Mouse (Mus musculus) forebrain, embryonic 12.5 days (tissue): ENCODE measurements around the gene Galnt17. TPM values are rescaled to one million over a fixed set of nuclear protein-coding genes. Genes with fewer than 3 reads are reported as not detected.
A peak's percentile ranks its signal among the peaks of the same experiment; 100 is the strongest.

Experiments used
- ATAC-seq: fragments of 200-750 bp; cut with Nextera tagmentation; 2 replicates; pipeline ENCODE4 v1.8.0; 2017; ENCODE audit warnings: moderate TSS enrichment; ENCODE audit not compliant: low FRiP score
- H3K27ac ChIP-seq: fragments of 300-500 bp; sonication (generic); 2 replicates; pipeline ENCODE4 v1.5.1; 2016; ENCODE audit warnings: mild to moderate bottlenecking
- H3K27me3 ChIP-seq: fragments of 300-500 bp; sonication (generic); 2 replicates; pipeline ENCODE4 v1.6.1; 2016; ENCODE audit warnings: mild to moderate bottlenecking
- H3K36me3 ChIP-seq: fragments of 300-500 bp; sonication (generic); replicated peaks from 2 replicates; pipeline ENCODE4 v1.6.1; 2016; ENCODE audit warnings: mild to moderate bottlenecking
- H3K4me1 ChIP-seq: fragments of 300-500 bp; sonication (generic); 2 replicates; pipeline ENCODE4 v1.6.1; 2016
- H3K4me2 ChIP-seq: fragments of 300-500 bp; sonication (generic); 2 replicates; pipeline ENCODE4 v1.6.1; 2016; ENCODE audit warnings: mild to moderate bottlenecking, moderate library complexity
- H3K4me3 ChIP-seq: fragments of 300-500 bp; sonication (generic); replicated peaks from 2 replicates; pipeline ENCODE4 v1.5.1; 2016; ENCODE audit warnings: mild to moderate bottlenecking
- H3K9ac ChIP-seq: fragments of 300-500 bp; sonication (generic); 2 replicates; pipeline ENCODE4 v1.6.1; 2016; ENCODE audit warnings: mild to moderate bottlenecking
- H3K9me3 ChIP-seq: fragments of 300-500 bp; sonication (generic); 2 replicates; pipeline ENCODE4 v1.6.1; 2016
- WGBS: fragments of 180-500 bp; shearing (Covaris S2); methylation state at CpG from one replicate; pipeline ENCODE4 v1.1.7; 2016; 5-methylcytosine and 5-hydroxymethylcytosine counted together
- polyA plus RNA-seq: library from polyadenylated mRNA; unstranded; fragments of >200 nt; fragmentation: Nextera tagmentation; extraction: Ambion mirVana; gene quantifications from 2 replicates; pipeline ENCODE4 v1.2.1, GENCODE M21; 2016

Gene Galnt17
- polyA plus RNA-seq, 1 experiment from 2014 or later = 3.5 TPM

DNA sequence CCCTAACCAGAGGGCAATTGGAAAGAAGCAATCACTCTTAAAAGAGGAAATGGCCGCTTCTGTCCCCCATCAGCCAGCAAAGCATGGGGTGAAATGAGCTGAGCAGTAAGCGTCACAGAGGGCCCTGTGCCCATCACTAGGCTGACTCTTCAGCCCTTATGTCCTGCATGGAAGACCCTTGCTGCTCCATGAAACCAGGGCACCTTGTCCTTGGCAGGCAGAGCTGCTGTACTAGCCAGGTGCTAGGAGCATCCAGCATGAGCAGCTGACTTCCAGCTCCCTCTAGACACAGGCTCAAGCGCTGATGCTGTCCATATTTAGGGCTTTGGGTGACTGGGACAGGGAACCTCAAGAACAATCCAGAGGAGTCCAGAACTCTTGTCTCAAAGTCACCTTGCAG, 432.9 kb downstream of the Galnt17 start:
- ATAC-seq = no peak
- Histone ChIP-seq H3K4me2 (no peak overlapping the region), H3K4me3 (no peak overlapping the region), H3K27ac (no peak overlapping the region), H3K4me1 (no peaks in the 10 kb centered on the region), H3K9ac (no peak overlapping the region), H3K9me3 (no peaks in the 10 kb centered on the region), H3K27me3 (no peaks in the 10 kb centered on the region), H3K36me3 (no peaks in the 10 kb centered on the region)
- 84% methylated on average over 3 of the region's 3 CpGs for WGBS

DNA sequence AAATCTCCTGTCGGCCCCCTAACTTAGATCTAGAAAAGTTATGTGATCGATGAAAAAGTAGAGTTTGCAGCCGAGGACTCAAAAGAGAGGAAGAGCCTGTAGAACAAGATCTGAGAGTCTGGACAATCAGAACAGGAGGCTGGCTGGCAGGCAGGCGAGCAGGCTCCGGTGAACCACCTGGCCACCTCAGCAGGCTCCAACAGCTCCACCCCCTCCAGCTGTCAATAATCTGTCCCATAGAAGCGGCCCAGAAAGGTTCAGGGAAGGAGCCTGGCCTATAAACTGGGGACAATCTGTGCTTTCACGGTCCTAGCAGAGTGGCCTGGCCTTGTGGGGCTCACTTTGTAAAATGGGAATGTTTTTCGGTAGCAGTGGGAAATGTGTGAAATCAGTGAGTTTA, 437.2 kb downstream of the Galnt17 start:
- Histone ChIP-seq H3K9me3 (no peaks in the 10 kb centered on the region), H3K4me3 (no peak overlapping the region), H3K27ac (no peak overlapping the region), H3K4me2 (no peak overlapping the region), H3K9ac (no peak overlapping the region), H3K4me1 (no peaks in the 10 kb centered on the region), H3K36me3 (no peaks in the 10 kb centered on the region), H3K27me3 (no peaks in the 10 kb centered on the region)
- 65% methylated on average over 8 of the region's 8 CpGs for WGBS
- no peak for ATAC-seq

DNA sequence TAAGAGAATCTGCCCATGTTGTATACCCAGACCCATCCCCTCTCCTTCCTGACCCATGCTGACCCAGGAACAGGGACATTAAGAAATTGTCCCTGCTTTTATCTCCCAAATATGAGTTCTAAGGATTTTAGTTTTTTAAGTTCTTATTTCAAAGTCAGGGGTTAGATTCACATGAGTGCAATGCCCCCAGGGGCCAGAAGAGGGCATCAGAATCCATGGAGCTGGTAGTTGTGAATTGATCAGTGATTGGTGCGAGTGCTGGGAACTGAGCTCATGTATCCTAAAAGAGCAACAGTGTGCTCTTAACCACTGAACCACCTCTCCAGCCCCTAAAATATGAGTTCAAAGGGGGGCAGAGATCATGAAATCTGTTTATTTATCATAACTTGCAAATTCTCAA, 438.4 kb downstream of the Galnt17 start:
- Histone ChIP-seq H3K4me3 (no peak overlapping the region), H3K4me1 (no peaks in the 10 kb centered on the region), H3K9ac (no peak overlapping the region), H3K27ac (no peak overlapping the region), H3K36me3 (no peaks in the 10 kb centered on the region), H3K4me2 (no peak overlapping the region), H3K9me3 (no peaks in the 10 kb centered on the region), H3K27me3 (no peaks in the 10 kb centered on the region)
- ATAC-seq = no peak
- WGBS = 78% methylated on average over 1 of the region's 1 CpGs

DNA sequence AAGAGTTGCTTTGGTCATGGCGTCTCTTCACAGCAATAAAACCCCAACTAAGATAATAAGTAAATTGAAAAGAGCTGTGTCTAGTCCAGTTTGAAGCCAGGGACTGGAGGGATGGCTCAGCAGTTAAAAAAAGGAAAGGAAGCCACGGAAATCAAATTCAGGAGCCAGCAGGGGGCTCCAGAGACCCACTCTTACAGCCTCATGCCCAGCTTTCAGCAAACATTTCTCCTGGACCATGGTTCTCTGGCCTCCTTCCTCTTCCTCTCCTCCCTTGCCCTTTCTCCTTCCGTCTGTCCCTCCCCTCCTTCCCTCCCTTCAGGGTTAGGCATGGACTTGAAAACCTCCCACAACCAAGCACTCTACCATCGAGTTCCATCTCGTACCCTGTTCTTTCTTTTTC, 446.0 kb downstream of the Galnt17 start:
- no peak for ATAC-seq
- H3K27ac ChIP-seq = no peak overlapping the region
- no peak overlapping the region for H3K4me2 ChIP-seq
- no peaks in the 10 kb centered on the region for H3K9me3 ChIP-seq
- no peaks in the 10 kb centered on the region for H3K4me1 ChIP-seq
- no peaks in the 10 kb centered on the region for H3K36me3 ChIP-seq
- WGBS = 69% methylated on average over 5 of the region's 5 CpGs
- no peak overlapping the region for H3K4me3 ChIP-seq
- H3K27me3 ChIP-seq = 0 out of 2 replicates have a peak, but pooled peaks cover 5% of the 10 kb centered on the region
- no peak overlapping the region for H3K9ac ChIP-seq

DNA sequence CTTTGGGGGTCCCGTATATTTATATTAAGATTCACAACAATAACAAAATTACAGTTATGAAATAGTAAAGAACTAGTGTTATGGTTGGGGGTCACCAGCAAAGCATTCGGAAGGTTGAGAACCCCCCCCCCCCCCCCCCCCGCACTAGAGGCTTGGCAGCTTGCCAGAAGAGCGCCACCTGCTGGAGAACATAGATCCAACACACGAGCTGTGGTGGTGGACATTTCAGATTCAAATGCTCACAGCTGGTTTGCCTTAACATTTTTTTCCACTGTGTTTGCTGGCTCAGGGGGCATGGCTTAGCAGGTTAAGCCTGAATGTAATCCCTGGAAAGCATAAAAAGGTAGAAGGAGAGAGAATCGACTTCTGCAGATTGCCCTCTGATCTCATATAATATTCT, 448.6 kb downstream of the Galnt17 start:
- Histone ChIP-seq H3K36me3 (no peaks in the 10 kb centered on the region), H3K4me3 (no peak overlapping the region), H3K9ac (no peak overlapping the region), H3K4me1 (no peaks in the 10 kb centered on the region), H3K27me3 (peaks cover 10% of the 10 kb centered on the region), H3K4me2 (no peak overlapping the region), H3K27ac (no peak overlapping the region), H3K9me3 (no peaks in the 10 kb centered on the region)
- 63% methylated on average over 3 of the region's 6 CpGs for WGBS
- ATAC-seq = no peak

DNA sequence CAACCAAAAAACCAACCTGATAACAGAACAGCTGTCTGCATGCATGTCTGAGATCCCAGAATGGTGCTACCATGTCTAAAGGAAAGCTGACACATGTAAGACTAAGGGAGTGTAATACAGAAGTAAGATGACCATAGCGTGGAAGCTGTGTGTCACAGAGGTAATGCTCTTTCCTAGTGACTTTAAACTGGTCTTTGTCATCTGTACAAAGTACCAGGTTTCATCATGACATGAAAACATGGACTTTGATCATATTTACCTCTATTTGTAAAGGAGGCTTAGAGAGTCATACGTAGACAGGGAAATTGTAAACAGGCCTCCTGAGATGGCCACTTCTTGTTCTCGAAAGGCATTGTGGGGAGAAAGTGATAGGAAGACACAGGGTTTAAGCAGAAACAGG, 449.6 kb downstream of the Galnt17 start:
- Histone ChIP-seq H3K9me3 (no peaks in the 10 kb centered on the region), H3K4me3 (no peak overlapping the region), H3K27me3 (peaks cover 17% of the 10 kb centered on the region), H3K9ac (no peak overlapping the region), H3K4me1 (no peaks in the 10 kb centered on the region), H3K27ac (no peak overlapping the region), H3K4me2 (no peak overlapping the region), H3K36me3 (no peaks in the 10 kb centered on the region)
- WGBS = 82% methylated on average over 3 of the region's 3 CpGs
- no peak for ATAC-seq

DNA sequence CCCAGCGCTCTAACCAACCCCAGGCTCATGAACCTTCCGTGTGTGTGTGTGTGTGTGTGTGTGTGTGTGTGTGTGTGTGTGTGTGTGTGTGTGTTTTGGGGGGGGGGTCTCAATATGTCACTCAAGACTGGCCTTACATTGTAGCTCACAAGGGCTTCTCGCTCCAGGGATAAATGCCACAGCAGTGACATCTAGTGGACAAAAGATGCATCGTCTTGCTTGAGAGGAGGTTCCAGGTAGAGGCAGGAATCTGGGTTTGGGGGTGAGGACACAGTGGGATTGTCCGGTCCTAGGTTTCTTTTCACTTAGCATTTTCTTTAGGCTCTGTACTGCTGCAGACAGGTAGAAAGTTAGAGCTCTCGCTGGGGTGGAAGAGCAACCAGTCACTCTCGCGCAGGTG, 450.1 kb downstream of the Galnt17 start:
- WGBS = 21% methylated on average over 8 of the region's 8 CpGs
- Histone ChIP-seq H3K4me2 (no peak overlapping the region), H3K27ac (no peak overlapping the region), H3K4me1 (no peaks in the 10 kb centered on the region), H3K36me3 (no peaks in the 10 kb centered on the region), H3K4me3 (no peak overlapping the region), H3K9me3 (no peaks in the 10 kb centered on the region), H3K9ac (no peak overlapping the region), H3K27me3 (peaks cover 17% of the 10 kb centered on the region)
- ATAC-seq = no peak

DNA sequence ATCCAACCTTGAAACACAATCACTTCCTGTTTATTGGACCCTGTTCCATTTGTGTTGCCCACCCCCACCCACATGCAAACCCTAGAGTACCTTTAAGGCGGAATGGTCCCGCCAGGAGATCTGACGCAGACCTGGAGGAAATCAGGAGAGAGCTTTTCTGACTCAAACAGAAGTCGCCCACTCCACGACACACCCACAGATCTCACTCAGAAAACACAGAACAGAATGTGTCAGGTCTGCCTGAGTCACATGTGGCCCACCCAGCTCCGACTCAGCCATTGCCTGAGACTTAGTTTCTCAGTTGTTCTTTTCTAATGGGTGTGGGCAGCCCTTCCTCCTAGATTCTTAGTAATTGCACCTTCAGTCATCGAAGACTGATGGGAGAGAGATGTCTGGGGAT, 453.9 kb downstream of the Galnt17 start:
- Histone ChIP-seq H3K27ac (no peak overlapping the region), H3K27me3 (peaks cover 17% of the 10 kb centered on the region), H3K4me2 (no peak overlapping the region), H3K9ac (no peak overlapping the region), H3K4me1 (peaks cover 8% of the 10 kb centered on the region), H3K4me3 (no peak overlapping the region), H3K9me3 (no peaks in the 10 kb centered on the region), H3K36me3 (no peaks in the 10 kb centered on the region)
- 91% methylated on average over 7 of the region's 7 CpGs for WGBS
- ATAC-seq = no peak

DNA sequence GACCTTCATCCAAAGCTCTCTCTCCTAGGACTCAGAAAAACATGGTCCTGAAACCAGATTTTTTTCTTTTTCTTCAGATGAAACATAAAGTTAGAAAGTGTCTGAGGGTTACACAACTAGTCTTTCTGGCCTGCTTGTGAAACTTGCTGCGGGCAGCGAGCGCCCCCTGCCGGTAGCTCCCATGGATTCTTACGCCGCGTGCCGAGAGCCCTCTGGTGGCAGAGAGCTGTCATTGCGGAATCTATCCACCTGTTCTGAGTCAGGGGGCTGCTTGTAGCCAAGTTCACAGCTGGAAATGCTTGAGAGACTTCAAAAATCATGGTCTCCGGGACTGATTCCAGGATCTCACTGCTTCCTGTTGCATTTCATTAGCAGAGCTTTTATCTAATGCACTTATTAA, 454.9 kb downstream of the Galnt17 start:
- Histone ChIP-seq H3K9me3 (no peaks in the 10 kb centered on the region), H3K4me2 (no peak overlapping the region), H3K27ac (no peak overlapping the region), H3K9ac (no peak overlapping the region), H3K4me3 (no peak overlapping the region), H3K4me1 (peaks cover 8% of the 10 kb centered on the region), H3K36me3 (no peaks in the 10 kb centered on the region), H3K27me3 (peaks cover 12% of the 10 kb centered on the region)
- no peak for ATAC-seq
- WGBS = under 1% methylated on average over 10 of the region's 10 CpGs

DNA sequence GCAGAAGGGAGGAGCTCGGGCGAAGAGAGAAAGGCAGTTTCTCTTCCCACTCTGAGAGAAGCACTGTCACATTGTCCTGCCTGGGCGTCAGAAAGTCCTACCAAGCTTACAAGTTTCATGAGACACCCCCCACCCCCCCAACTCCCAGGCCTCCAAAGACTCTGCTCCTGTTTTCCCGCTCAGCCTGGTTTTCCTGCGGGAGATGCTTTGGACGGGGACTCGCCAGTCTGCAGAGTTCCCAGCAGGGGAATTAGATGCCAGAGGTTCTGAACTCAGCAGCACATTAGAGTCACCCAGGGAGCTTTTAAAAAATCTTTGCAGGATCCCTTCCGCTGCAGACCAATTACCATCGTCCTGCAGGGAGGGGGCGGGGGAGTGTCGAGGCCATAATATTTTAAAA, 456.1 kb downstream of the Galnt17 start:
- no peaks in the 10 kb centered on the region for H3K36me3 ChIP-seq
- peaks cover 8% of the 10 kb centered on the region for H3K4me1 ChIP-seq
- WGBS = 9% methylated on average over 11 of the region's 11 CpGs
- H3K4me3 ChIP-seq = no peak overlapping the region
- H3K9ac ChIP-seq = 0 out of 2 replicates have a peak overlapping the region, but pooled peaks have one; percentile 29
- no peaks in the 10 kb centered on the region for H3K9me3 ChIP-seq
- H3K4me2 ChIP-seq = peak overlapping the region; percentile 30
- ATAC-seq = no peak
- no peak overlapping the region for H3K27ac ChIP-seq
- H3K27me3 ChIP-seq = peaks cover 12% of the 10 kb centered on the region

DNA sequence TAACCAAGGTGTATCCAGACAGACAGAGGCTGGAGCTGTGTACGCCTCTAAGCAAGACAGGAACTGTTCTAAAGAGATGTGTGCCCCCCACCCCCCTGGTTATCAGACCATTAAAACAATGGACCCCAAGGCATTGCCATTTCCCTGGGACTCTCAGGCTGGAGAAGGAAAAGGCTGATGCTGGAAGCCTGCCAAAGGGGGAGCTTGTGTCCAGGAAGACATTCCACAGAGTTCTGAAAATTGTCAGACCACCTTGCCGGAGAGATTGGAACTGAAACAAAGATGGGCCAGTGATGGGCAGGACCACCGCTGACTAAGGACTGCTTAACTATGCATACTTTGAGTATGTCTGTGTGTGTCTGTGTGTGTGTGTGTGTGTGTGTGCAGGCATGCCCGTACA, 458.7 kb downstream of the Galnt17 start:
- ATAC-seq = no peak
- Histone ChIP-seq H3K4me1 (peaks cover 8% of the 10 kb centered on the region), H3K36me3 (no peaks in the 10 kb centered on the region), H3K9ac (no peak overlapping the region), H3K9me3 (no peaks in the 10 kb centered on the region), H3K27ac (no peak overlapping the region), H3K4me2 (no peak overlapping the region), H3K4me3 (no peak overlapping the region), H3K27me3 (peaks cover 5% of the 10 kb centered on the region)
- 71% methylated on average over 4 of the region's 4 CpGs for WGBS

DNA sequence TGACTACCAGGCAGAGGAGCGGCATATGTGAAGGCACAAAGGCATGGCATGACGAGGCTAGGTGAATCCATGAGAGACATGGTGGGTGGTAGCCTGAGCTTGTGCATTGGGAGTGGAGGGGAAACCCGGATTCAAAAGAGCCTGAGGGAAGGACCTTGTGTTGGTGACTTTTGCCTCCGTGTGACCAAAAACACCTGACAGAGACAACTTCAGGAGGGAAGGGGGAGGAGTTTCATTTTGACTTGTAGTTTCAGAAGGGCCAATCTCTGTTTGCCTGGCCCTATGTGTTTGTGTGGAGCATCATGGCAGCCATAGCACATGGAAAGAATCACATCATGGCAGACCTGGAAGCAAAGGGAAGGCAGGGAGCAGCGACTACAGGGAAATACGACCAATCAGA, 459.7 kb downstream of the Galnt17 start:
- no peaks in the 10 kb centered on the region for H3K27me3 ChIP-seq
- no peak overlapping the region for H3K27ac ChIP-seq
- no peak overlapping the region for H3K4me3 ChIP-seq
- no peaks in the 10 kb centered on the region for H3K9me3 ChIP-seq
- no peak overlapping the region for H3K9ac ChIP-seq
- peaks cover 8% of the 10 kb centered on the region for H3K4me1 ChIP-seq
- no peak for ATAC-seq
- no peak overlapping the region for H3K4me2 ChIP-seq
- H3K36me3 ChIP-seq = no peaks in the 10 kb centered on the region
- 90% methylated on average over 6 of the region's 6 CpGs for WGBS

DNA sequence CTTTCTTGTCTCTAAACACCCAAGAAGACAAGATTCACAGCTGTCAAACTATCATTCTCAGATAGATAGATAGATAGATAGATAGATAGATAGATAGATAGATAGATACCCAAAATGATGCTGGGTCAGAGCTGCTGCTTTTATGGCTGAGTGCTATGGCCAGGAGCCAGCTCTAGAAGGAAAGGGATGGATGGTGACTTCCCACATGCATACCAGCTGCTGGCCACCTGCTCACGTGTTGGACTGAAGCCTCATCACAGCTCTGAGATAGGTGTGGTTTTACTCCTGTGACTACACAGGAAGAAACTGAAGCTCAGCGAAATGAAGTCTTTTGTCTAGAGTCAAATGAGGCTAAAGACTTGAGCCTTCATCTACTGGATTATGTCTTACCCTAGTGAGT, 482.5 kb downstream of the Galnt17 start:
- H3K4me1 ChIP-seq = no peaks in the 10 kb centered on the region
- ATAC-seq = no peak
- no peak overlapping the region for H3K9ac ChIP-seq
- no peak overlapping the region for H3K27ac ChIP-seq
- 0 out of 2 replicates have a peak, but pooled peaks cover 2% of the 10 kb centered on the region for H3K9me3 ChIP-seq
- no peak overlapping the region for H3K4me3 ChIP-seq
- no peak overlapping the region for H3K4me2 ChIP-seq
- 85% methylated on average over 2 of the region's 2 CpGs for WGBS
- H3K36me3 ChIP-seq = no peaks in the 10 kb centered on the region
- no peaks in the 10 kb centered on the region for H3K27me3 ChIP-seq
